Mouse (Mus musculus): ENCODE results near the gene Ccnb2. TPM values are rescaled to one million over a fixed set of nuclear protein-coding genes. Genes with fewer than 3 reads are reported as not detected.

Gene Ccnb2
- polyA plus RNA-seq, 2 experiments, result 97.1 to 144 TPM

GRCm38 (mm10) chr9:70422661-70423060, 1.3 kb upstream of the Ccnb2 start:
- no peak for DNase-seq (ENCODE audit: low spot score)
- Histone ChIP-seq H3K4me3 (replicated peaks; ENCODE audit: low read length) (no peak overlapping the region), H3K4me1 (ENCODE audit: control insufficient read depth, insufficient read depth, low read length) (peaks cover 8% of the 10 kb centered on the region; the same call in 1 of the 2 replicates), H3K27me3 (ENCODE audit: control insufficient read depth, insufficient read depth, low read length) (no peaks in the 10 kb centered on the region), H3K9ac (ENCODE audit: low read depth, low read length, severe bottlenecking) (no peak overlapping the region), H3K4me2 (replicated peaks; ENCODE audit: low read depth, low read length, severe bottlenecking) (no peak overlapping the region), H3K36me3 (ENCODE audit: control insufficient read depth, insufficient read depth, low read length) (peaks cover 36% of the 10 kb centered on the region), H3K9me3 (ENCODE audit: control insufficient read depth, low read length) (no peaks in the 10 kb centered on the region), H3K27ac (replicated peaks; ENCODE audit: low read depth, low read length) (no peak overlapping the region)
- 90% methylated on average over 2 of the region's 2 CpGs for WGBS
- ATAC-seq (ENCODE audit: low FRiP score, low read depth), result no peak
- TF ChIP-seq POLR2A (IDR thresholded peaks at IDR 0.05; ENCODE audit: borderline replicate concordance, extremely low read depth, insufficient read depth, insufficient read length), result no peak

DNA sequence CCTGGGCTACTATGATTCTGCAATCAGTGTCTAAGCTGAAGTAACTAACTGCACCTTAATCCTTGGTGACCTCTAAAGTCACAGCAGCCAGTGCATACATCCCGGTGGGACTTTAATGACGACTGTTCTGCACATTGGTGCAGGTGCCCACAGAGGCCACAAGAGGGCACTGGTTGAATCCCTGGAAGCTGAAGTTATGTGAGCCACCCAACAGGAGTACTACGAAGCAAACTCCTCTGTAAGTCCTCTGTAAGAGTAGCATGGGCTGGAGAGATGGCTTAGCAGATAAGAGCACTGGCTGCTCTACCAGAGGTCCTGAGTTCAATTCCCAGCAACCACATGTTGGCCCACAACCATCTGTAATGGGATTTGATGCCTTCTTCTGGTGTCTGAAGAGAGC, 4.9 kb downstream of the Ccnb2 start:
- peaks cover 8% of the 10 kb centered on the region; the same call in 1 of the 2 replicates for H3K4me1 ChIP-seq (ENCODE audit: control insufficient read depth, insufficient read depth, low read length)
- no peak overlapping the region for H3K4me3 ChIP-seq (replicated peaks; ENCODE audit: low read length)
- no peaks in the 10 kb centered on the region for H3K27me3 ChIP-seq (ENCODE audit: control insufficient read depth, insufficient read depth, low read length)
- H3K4me2 ChIP-seq (replicated peaks; ENCODE audit: low read depth, low read length, severe bottlenecking), result no peak overlapping the region
- ATAC-seq (ENCODE audit: low FRiP score, low read depth), result no peak
- WGBS, result 88% methylated on average over 3 of the region's 3 CpGs
- no peak overlapping the region for H3K9ac ChIP-seq (ENCODE audit: low read depth, low read length, severe bottlenecking)
- H3K27ac ChIP-seq (replicated peaks; ENCODE audit: low read depth, low read length), result no peak overlapping the region
- no peak for DNase-seq (ENCODE audit: low spot score)
- peaks cover 66% of the 10 kb centered on the region for H3K36me3 ChIP-seq (ENCODE audit: control insufficient read depth, insufficient read depth, low read length)
- TF ChIP-seq POLR2A (IDR thresholded peaks at IDR 0.05; ENCODE audit: borderline replicate concordance, extremely low read depth, insufficient read depth, insufficient read length), result no peak
- H3K9me3 ChIP-seq (ENCODE audit: control insufficient read depth, low read length), result no peaks in the 10 kb centered on the region

GRCm38 (mm10) chr9:70413038-70413437, 8.3 kb downstream of the Ccnb2 start:
- Histone ChIP-seq H3K9ac (ENCODE audit: low read depth, low read length, severe bottlenecking) (no peak overlapping the region), H3K4me3 (replicated peaks; ENCODE audit: low read length) (no peak overlapping the region), H3K36me3 (ENCODE audit: control insufficient read depth, insufficient read depth, low read length) (peaks cover 91% of the 10 kb centered on the region), H3K27ac (replicated peaks; ENCODE audit: low read depth, low read length) (no peak overlapping the region), H3K27me3 (ENCODE audit: control insufficient read depth, insufficient read depth, low read length) (no peaks in the 10 kb centered on the region), H3K4me2 (replicated peaks; ENCODE audit: low read depth, low read length, severe bottlenecking) (no peak overlapping the region), H3K4me1 (ENCODE audit: control insufficient read depth, insufficient read depth, low read length) (no peaks in the 10 kb centered on the region), H3K9me3 (ENCODE audit: control insufficient read depth, low read length) (no peaks in the 10 kb centered on the region)
- WGBS, result 94% methylated on average over 7 of the region's 7 CpGs
- no peak for TF ChIP-seq POLR2A (IDR thresholded peaks at IDR 0.05; ENCODE audit: borderline replicate concordance, extremely low read depth, insufficient read depth, insufficient read length)
- ATAC-seq (ENCODE audit: low FRiP score, low read depth), result no peak
- DNase-seq (ENCODE audit: low spot score), result no peak

- Histone ChIP-seq H3K4me1 (ENCODE audit: control insufficient read depth, insufficient read depth, low read length) (no peaks in the 10 kb centered on the region), H3K27ac (replicated peaks; ENCODE audit: low read depth, low read length) (no peak overlapping the region), H3K4me2 (replicated peaks; ENCODE audit: low read depth, low read length, severe bottlenecking) (no peak overlapping the region), H3K9me3 (ENCODE audit: control insufficient read depth, low read length) (no peaks in the 10 kb centered on the region), H3K4me3 (replicated peaks; ENCODE audit: low read length) (no peak overlapping the region), H3K27me3 (ENCODE audit: control insufficient read depth, insufficient read depth, low read length) (no peaks in the 10 kb centered on the region), H3K9ac (ENCODE audit: low read depth, low read length, severe bottlenecking) (no peak overlapping the region), H3K36me3 (ENCODE audit: control insufficient read depth, insufficient read depth, low read length) (peaks cover 86% of the 10 kb centered on the region)
- no peak for TF ChIP-seq POLR2A (IDR thresholded peaks at IDR 0.05; ENCODE audit: borderline replicate concordance, extremely low read depth, insufficient read depth, insufficient read length)
- ATAC-seq (ENCODE audit: low FRiP score, low read depth), result no peak
- 67% methylated on average over 11 of the region's 11 CpGs for WGBS
- no peak for DNase-seq (ENCODE audit: low spot score)
Observed at GRCm38 (mm10) chr9:70410668-70411067, 10.7 kb downstream of the Ccnb2 start.

- H3K36me3 ChIP-seq (ENCODE audit: control insufficient read depth, insufficient read depth, low read length), result peaks cover 80% of the 10 kb centered on the region
- H3K27ac ChIP-seq (replicated peaks; ENCODE audit: low read depth, low read length), result no peak overlapping the region
- no peak overlapping the region for H3K4me2 ChIP-seq (replicated peaks; ENCODE audit: low read depth, low read length, severe bottlenecking)
- H3K9me3 ChIP-seq (ENCODE audit: control insufficient read depth, low read length), result no peaks in the 10 kb centered on the region
- H3K4me1 ChIP-seq (ENCODE audit: control insufficient read depth, insufficient read depth, low read length), result no peaks in the 10 kb centered on the region
- no peak overlapping the region for H3K4me3 ChIP-seq (replicated peaks; ENCODE audit: low read length)
- 97% methylated on average over 8 of the region's 8 CpGs for WGBS
- no peak for TF ChIP-seq POLR2A (IDR thresholded peaks at IDR 0.05; ENCODE audit: borderline replicate concordance, extremely low read depth, insufficient read depth, insufficient read length)
- H3K27me3 ChIP-seq (ENCODE audit: control insufficient read depth, insufficient read depth, low read length), result no peaks in the 10 kb centered on the region
- H3K9ac ChIP-seq (ENCODE audit: low read depth, low read length, severe bottlenecking), result no peak overlapping the region
- no peak for ATAC-seq (ENCODE audit: low FRiP score, low read depth)
- DNase-seq (ENCODE audit: low spot score), result no peak
Observed at GRCm38 (mm10) chr9:70409743-70410142, 11.6 kb downstream of the Ccnb2 start.

GRCm38 (mm10) chr9:70408791-70409190, 12.6 kb downstream of the Ccnb2 start:
- no peak for DNase-seq (ENCODE audit: low spot score)
- 90% methylated on average over 3 of the region's 3 CpGs for WGBS

More at GRCm38 (mm10) chr9:70408791-70409190, 12.6 kb downstream of the Ccnb2 start:
- no peak for TF ChIP-seq POLR2A (IDR thresholded peaks at IDR 0.05; ENCODE audit: borderline replicate concordance, extremely low read depth, insufficient read depth, insufficient read length)
- H3K36me3 ChIP-seq (ENCODE audit: control insufficient read depth, insufficient read depth, low read length), result peaks cover 71% of the 10 kb centered on the region
- no peaks in the 10 kb centered on the region for H3K9me3 ChIP-seq (ENCODE audit: control insufficient read depth, low read length)
- H3K9ac ChIP-seq (ENCODE audit: low read depth, low read length, severe bottlenecking), result no peak overlapping the region
- no peaks in the 10 kb centered on the region for H3K4me1 ChIP-seq (ENCODE audit: control insufficient read depth, insufficient read depth, low read length)
- H3K27me3 ChIP-seq (ENCODE audit: control insufficient read depth, insufficient read depth, low read length), result no peaks in the 10 kb centered on the region
- no peak for ATAC-seq (ENCODE audit: low FRiP score, low read depth)
- H3K4me2 ChIP-seq (replicated peaks; ENCODE audit: low read depth, low read length, severe bottlenecking), result no peak overlapping the region
- H3K27ac ChIP-seq (replicated peaks; ENCODE audit: low read depth, low read length), result no peak overlapping the region
- H3K4me3 ChIP-seq (replicated peaks; ENCODE audit: low read length), result no peak overlapping the region

Data from limb, embryonic 14.5 days (tissue).